Mouse (Mus musculus) mature B cell (primary cell): ENCODE measurements around the gene Met.

Experiments used
- in situ Hi-C: fragments of 300-500 bp; cut with MboI; formaldehyde crosslinking; loops from 2 replicates; pipeline ENCODE4 v1.14.3; 2019

Gene Met

GRCm38 (mm10) chr6:17463434-17464280 lies at the start of gene Met:
TSS of gene Met (plus strand) at chr6:17463800.
- in situ Hi-C loops = no loop called here

- in situ Hi-C loops = no loop called here
These were observed 45.4 kb upstream of the Met start for GRCm38 (mm10) chr6:17418226-17418625.

GRCm38 (mm10) chr6:17422432-17422831 lies 41.2 kb upstream of the Met start:
- in situ Hi-C loops = no loop called here

- in situ Hi-C loops = no loop called here
These were observed 34.6 kb upstream of the Met start for GRCm38 (mm10) chr6:17429041-17429440.

- in situ Hi-C loops = no loop called here
These were observed 34.0 kb upstream of the Met start for GRCm38 (mm10) chr6:17429611-17430010.

GRCm38 (mm10) chr6:17443311-17443710 lies 20.3 kb upstream of the Met start:
- in situ Hi-C loops = no loop called here

- in situ Hi-C loops = no loop called here
These were observed 12.3 kb upstream of the Met start for GRCm38 (mm10) chr6:17451305-17451704.

GRCm38 (mm10) chr6:17455116-17455515 lies 8.5 kb upstream of the Met start:
- in situ Hi-C loops = no loop called here

- in situ Hi-C loops = no loop called here
These were observed 4.0 kb upstream of the Met start for GRCm38 (mm10) chr6:17459561-17459960.

GRCm38 (mm10) chr6:17461435-17461834 lies 2.2 kb upstream of the Met start:
- in situ Hi-C loops = no loop called here

GRCm38 (mm10) chr6:17464281-17465025 lies 853 bp downstream of the Met start:
- in situ Hi-C loops = no loop called here

GRCm38 (mm10) chr6:17466526-17466925 lies 2.9 kb downstream of the Met start:
- in situ Hi-C loops = no loop called here

- in situ Hi-C loops = no loop called here
These were observed 5.4 kb downstream of the Met start for GRCm38 (mm10) chr6:17468993-17469392.

- in situ Hi-C loops = no loop called here
These were observed 9.5 kb downstream of the Met start for GRCm38 (mm10) chr6:17473128-17473527.

- in situ Hi-C loops = no loop called here
These were observed 14.2 kb downstream of the Met start for GRCm38 (mm10) chr6:17477823-17478222.

GRCm38 (mm10) chr6:17478252-17478651 lies 14.7 kb downstream of the Met start:
- in situ Hi-C loops = no loop called here

- in situ Hi-C loops = no loop called here
These were observed 15.4 kb downstream of the Met start for GRCm38 (mm10) chr6:17478838-17479570.

GRCm38 (mm10) chr6:17481068-17481467 lies 17.5 kb downstream of the Met start:
- in situ Hi-C loops = no loop called here

- in situ Hi-C loops = no loop called here
These were observed 21.6 kb downstream of the Met start for GRCm38 (mm10) chr6:17485244-17485643.

- in situ Hi-C loops = no loop called here
These were observed 22.2 kb downstream of the Met start for GRCm38 (mm10) chr6:17485782-17486181.

GRCm38 (mm10) chr6:17488291-17488817 lies 24.8 kb downstream of the Met start:
- in situ Hi-C loops = no loop called here

GRCm38 (mm10) chr6:17490786-17491185 lies 27.2 kb downstream of the Met start:
- in situ Hi-C loops = no loop called here
